Mouse (Mus musculus): ENCODE data around the gene Olfr794.

The Olfr794 gene

DNA sequence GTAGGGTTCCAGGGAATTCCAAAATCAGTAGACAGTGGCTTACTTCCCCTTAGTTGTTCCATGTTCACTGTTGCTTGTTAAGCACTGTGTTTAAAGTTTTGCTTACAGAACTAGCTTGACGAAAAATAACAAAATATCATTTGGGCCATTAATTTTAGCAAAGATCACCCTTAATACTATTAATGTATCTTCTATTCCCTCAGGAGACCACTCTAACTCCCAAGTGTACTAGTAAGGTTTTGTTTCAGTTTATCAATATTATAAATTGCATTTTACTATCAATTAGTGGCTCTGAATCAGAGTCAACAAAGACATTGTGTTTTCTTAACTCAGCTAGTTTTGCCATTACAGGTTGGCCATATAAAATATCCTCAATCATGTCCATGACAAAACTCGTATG, at the start of gene Olfr794:
Gene Olfr794, plus strand, starts transcription at position 301 of the 400 bp plus-strand sequence.
- 75% methylated on average over 2 of the region's 2 CpGs for WGBS

GRCm38 (mm10) chr10:129521492-129521891, 46.0 kb upstream of the Olfr794 start, which contains the start of gene Olfr791:
TSS of gene Olfr791 (plus strand) at chr10:129521792.
- 72% methylated on average over 3 of the region's 3 CpGs for WGBS

GRCm38 (mm10) chr10:129538862-129539261, 28.6 kb upstream of the Olfr794 start, which contains the start of gene Olfr792:
TSS of gene Olfr792 (plus strand) at chr10:129539162.
- 93% methylated on average over 1 of the region's 1 CpGs for WGBS

- 66% methylated on average over 1 of the region's 1 CpGs for WGBS
These were observed 18.1 kb upstream of the Olfr794 start for GRCm38 (mm10) chr10:129549354-129549753.

DNA sequence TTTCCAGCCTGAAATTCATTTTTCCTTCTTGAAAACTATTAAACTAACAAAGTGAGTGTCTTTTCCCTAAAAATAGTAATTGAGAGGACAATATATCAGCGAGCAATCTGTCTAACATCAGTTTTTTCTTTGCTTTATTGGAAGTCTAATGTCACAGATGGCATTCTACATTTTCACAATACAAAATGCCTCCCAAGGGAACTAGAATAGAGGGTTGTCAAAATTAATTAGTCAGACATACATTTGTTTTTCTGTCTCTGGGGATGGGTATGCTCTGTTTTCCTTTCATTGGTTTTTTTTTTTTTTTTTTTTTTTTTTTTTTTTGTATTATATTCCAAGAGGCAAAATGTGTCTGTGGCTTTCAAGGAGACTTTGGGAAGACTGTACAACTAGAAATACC, 9.6 kb downstream of the Olfr794 start:
- WGBS = 47% methylated on average over 1 of the region's 1 CpGs

- WGBS = 92% methylated on average over 1 of the region's 1 CpGs
These were observed 45.0 kb downstream of the Olfr794 start, which contains the start of gene Olfr796 for GRCm38 (mm10) chr10:129612470-129612869. TSS of gene Olfr796 (minus strand) at chr10:129612570.

DNA sequence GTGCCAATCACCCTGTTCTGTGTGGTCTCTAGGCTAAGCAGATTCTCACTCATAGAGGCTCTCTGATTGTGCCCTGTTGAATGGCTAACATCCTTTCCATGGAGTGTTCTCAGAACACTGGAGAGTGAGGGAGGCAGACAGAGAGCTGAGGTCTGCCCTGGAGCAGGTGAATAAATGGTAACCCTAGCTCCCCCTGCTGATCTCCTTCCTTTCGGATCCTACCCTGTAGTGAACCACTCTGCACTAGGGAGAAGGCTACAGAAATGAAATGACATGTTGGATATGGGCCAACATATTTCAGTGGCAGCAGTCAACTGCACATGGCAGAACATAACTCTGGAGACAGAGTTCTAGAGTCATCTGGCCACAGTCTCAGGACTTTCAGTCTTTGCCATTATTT, 54.3 kb downstream of the Olfr794 start:
- WGBS = 40% methylated on average over 1 of the region's 1 CpGs

Measured in cerebral cortex, adult 2 months (tissue).